Mouse (Mus musculus): Measurements from ENCODE around the gene Zfp512b. TPM values are rescaled to one million over a fixed set of nuclear protein-coding genes. Genes with fewer than 3 reads are reported as not detected.

Gene Zfp512b
- polyA plus RNA-seq, 1 experiment from 2014 or later, result 30.0 TPM

- DNase-seq (ENCODE audit: low spot score), result peak; percentile 70
- WGBS, result 76% methylated on average over 7 of the region's 7 CpGs
- H3K27ac ChIP-seq, result no peak overlapping the region
These were observed 4.9 kb upstream of the Zfp512b start for GRCm38 (mm10) chr2:181597378-181598061.

DNA sequence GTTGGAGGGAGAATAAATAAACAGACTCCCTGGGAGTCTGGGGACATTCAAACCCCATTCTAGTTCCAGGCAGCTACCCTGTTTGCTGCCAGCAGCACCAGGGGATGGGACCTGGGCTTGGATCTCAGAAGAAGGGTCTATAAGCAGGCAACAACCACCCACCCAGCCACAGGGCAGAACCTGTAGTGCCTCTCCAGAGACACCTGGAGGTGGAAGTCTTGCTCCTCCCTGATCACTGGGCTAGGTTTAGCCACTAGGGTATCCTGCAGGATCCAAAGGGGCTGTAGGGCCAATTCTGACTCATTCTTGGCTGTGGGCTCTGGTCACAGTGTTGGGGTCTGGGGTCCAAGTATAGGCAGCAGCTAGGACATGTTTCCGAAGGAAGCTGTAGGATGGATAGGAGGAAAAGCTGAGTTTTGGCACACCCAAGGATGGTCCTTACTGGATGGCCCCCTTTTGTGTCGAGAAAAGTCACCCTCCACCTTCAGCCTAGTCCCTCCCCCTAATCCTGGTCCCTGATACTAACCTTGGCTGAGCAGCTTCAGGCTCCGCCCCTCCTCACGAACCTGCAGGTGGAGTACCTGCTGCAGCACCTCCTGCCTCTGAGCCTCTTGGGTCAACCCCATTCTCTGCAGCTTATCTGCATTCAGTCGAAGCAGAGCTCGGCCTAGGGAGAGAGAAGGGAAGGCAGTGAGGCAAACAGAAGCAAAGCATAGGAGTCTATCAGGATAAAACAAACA is 3.8 kb upstream of the Zfp512b start:
- Histone ChIP-seq H3K9me3 (replicated peaks; ENCODE audit: low read length) (no peaks in the 10 kb centered on the region), H3K27me3 (ENCODE audit: insufficient read depth, low read length) (no peaks in the 10 kb centered on the region), H3K4me1 (replicated peaks; ENCODE audit: insufficient read depth, low read length) (peaks cover 10% of the 10 kb centered on the region; the same call in 1 of the 2 replicates), H3K36me3 (ENCODE audit: insufficient read depth, low read length) (no peaks in the 10 kb centered on the region), H3K27ac (no peak overlapping the region), H3K9ac (ENCODE audit: low read depth, low read length) (no peak overlapping the region), H3K4me2 (ENCODE audit: low read length) (no peak overlapping the region), H3K4me3 (replicated peaks; ENCODE audit: low read depth, low read length) (no peak overlapping the region)
- no peak for TF ChIP-seq CTCF (IDR thresholded peaks at IDR 0.05; ENCODE audit: low read depth)
- ATAC-seq (replicated peaks; ENCODE audit: low FRiP score, low read depth), result no peak
- DNase-seq (ENCODE audit: low spot score), result no peak
- 62% methylated on average over 6 of the region's 6 CpGs for WGBS

More at GRCm38 (mm10) chr2:181597378-181598061, 4.9 kb upstream of the Zfp512b start:
- H3K36me3 ChIP-seq (ENCODE audit: insufficient read depth, low read length), result no peaks in the 10 kb centered on the region
- no peak for ATAC-seq (replicated peaks; ENCODE audit: low FRiP score, low read depth)
- no peak overlapping the region for H3K4me3 ChIP-seq (replicated peaks; ENCODE audit: low read depth, low read length)
- H3K27me3 ChIP-seq (ENCODE audit: insufficient read depth, low read length), result no peaks in the 10 kb centered on the region
- TF ChIP-seq CTCF (IDR thresholded peaks at IDR 0.05; ENCODE audit: low read depth), result peak; percentile 36; the same call in 1 of the 2 replicates
- no peak overlapping the region for H3K4me2 ChIP-seq (ENCODE audit: low read length)
- H3K9me3 ChIP-seq (replicated peaks; ENCODE audit: low read length), result no peaks in the 10 kb centered on the region
- no peak overlapping the region for H3K9ac ChIP-seq (ENCODE audit: low read depth, low read length)
- peaks cover 13% of the 10 kb centered on the region for H3K4me1 ChIP-seq (replicated peaks; ENCODE audit: insufficient read depth, low read length)

- H3K27me3 ChIP-seq (ENCODE audit: insufficient read depth, low read length), result no peaks in the 10 kb centered on the region
- H3K4me3 ChIP-seq (replicated peaks; ENCODE audit: low read depth, low read length), result no peak overlapping the region
- 64% methylated on average over 4 of the region's 4 CpGs for WGBS
- no peak overlapping the region for H3K9ac ChIP-seq (ENCODE audit: low read depth, low read length)
- H3K36me3 ChIP-seq (ENCODE audit: insufficient read depth, low read length), result no peaks in the 10 kb centered on the region; the same call in 1 of the 2 replicates
- peaks cover 12% of the 10 kb centered on the region; the same call in 1 of the 2 replicates for H3K4me1 ChIP-seq (replicated peaks; ENCODE audit: insufficient read depth, low read length)
- peak; percentile 72 for TF ChIP-seq CTCF (IDR thresholded peaks at IDR 0.05; ENCODE audit: low read depth)
- no peak for ATAC-seq (replicated peaks; ENCODE audit: low FRiP score, low read depth)
- no peak overlapping the region for H3K4me2 ChIP-seq (ENCODE audit: low read length)
- peak; percentile 68 for DNase-seq (ENCODE audit: low spot score)
- no peak overlapping the region for H3K27ac ChIP-seq
- no peaks in the 10 kb centered on the region for H3K9me3 ChIP-seq (replicated peaks; ENCODE audit: low read length)
These were observed 2.5 kb upstream of the Zfp512b start for GRCm38 (mm10) chr2:181594946-181595696.

GRCm38 (mm10) chr2:181593937-181594336 is 1.3 kb upstream of the Zfp512b start:
- no peak overlapping the region for H3K4me3 ChIP-seq (replicated peaks; ENCODE audit: low read depth, low read length)
- H3K27ac ChIP-seq, result no peak overlapping the region
- TF ChIP-seq CTCF (IDR thresholded peaks at IDR 0.05; ENCODE audit: low read depth), result no peak
- no peak for ATAC-seq (replicated peaks; ENCODE audit: low FRiP score, low read depth)
- no peaks in the 10 kb centered on the region for H3K27me3 ChIP-seq (ENCODE audit: insufficient read depth, low read length)
- no peak overlapping the region for H3K4me2 ChIP-seq (ENCODE audit: low read length)
- peaks cover 12% of the 10 kb centered on the region for H3K36me3 ChIP-seq (ENCODE audit: insufficient read depth, low read length)
- no peak overlapping the region for H3K9ac ChIP-seq (ENCODE audit: low read depth, low read length)
- H3K4me1 ChIP-seq (replicated peaks; ENCODE audit: insufficient read depth, low read length), result peaks cover 12% of the 10 kb centered on the region; the same call in 1 of the 2 replicates
- H3K9me3 ChIP-seq (replicated peaks; ENCODE audit: low read length), result no peaks in the 10 kb centered on the region
- DNase-seq (ENCODE audit: low spot score), result no peak

- Histone ChIP-seq H3K4me1 (replicated peaks; ENCODE audit: insufficient read depth, low read length) (peaks cover 9% of the 10 kb centered on the region; the same call in 1 of the 2 replicates), H3K9ac (ENCODE audit: low read depth, low read length) (peak overlapping the region; percentile 95), H3K36me3 (ENCODE audit: insufficient read depth, low read length) (peaks cover 14% of the 10 kb centered on the region), H3K4me3 (replicated peaks; ENCODE audit: low read depth, low read length) (peak overlapping the region; percentile 91), H3K4me2 (ENCODE audit: low read length) (peak overlapping the region; percentile 92), H3K27ac (peak overlapping the region; percentile 90), H3K27me3 (ENCODE audit: insufficient read depth, low read length) (no peaks in the 10 kb centered on the region), H3K9me3 (replicated peaks; ENCODE audit: low read length) (no peaks in the 10 kb centered on the region)
- DNase-seq (ENCODE audit: low spot score) (peak; percentile 85), ATAC-seq (replicated peaks; ENCODE audit: low FRiP score, low read depth) (peak; percentile 23)
- 2% methylated on average over 6 of the region's 6 CpGs for WGBS
- TF ChIP-seq CTCF (IDR thresholded peaks at IDR 0.05; ENCODE audit: low read depth), result no peak
These were observed 429 bp upstream of the Zfp512b start for GRCm38 (mm10) chr2:181593042-181593421.

DNA sequence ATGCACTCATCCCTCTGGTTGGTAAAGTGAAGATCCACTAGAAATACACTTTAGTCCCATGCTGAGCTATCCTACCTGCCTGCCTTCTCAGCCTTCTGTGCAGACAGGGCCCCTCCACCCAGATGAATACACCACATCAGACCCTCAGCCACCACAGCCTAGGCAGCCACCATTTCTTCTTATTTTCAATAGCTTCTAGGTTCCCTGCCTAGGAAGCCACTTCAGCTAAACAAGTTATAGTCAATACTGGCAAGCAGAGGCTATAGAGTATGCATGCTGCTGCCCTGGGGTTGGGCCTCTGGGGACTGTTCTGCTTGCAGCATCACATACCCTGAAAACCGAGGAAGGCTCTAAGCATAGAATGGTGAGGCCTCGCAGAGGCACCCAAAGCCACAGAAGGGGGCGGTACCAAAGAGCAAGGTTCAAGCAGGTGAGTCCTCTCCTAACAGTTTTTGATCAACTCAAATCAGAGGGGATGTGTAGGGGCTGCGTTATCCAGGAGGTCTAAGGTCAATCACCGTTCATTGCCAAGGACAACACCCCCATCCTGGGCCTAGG is 996 bp downstream of the Zfp512b start, which contains the start of gene Prpf6:
TSS of gene Prpf6 (plus strand) at position 341 of the 558 bp plus-strand sequence.
- Histone ChIP-seq H3K27ac (peak within 1 kb of the TSS; percentile 90), H3K36me3 (ENCODE audit: insufficient read depth, low read length) (peaks cover 25% of the 10 kb centered on the region), H3K27me3 (ENCODE audit: insufficient read depth, low read length) (no peaks in the 10 kb centered on the region), H3K9me3 (replicated peaks; ENCODE audit: low read length) (no peaks in the 10 kb centered on the region), H3K4me2 (ENCODE audit: low read length) (peak within 1 kb of the TSS; percentile 92), H3K4me1 (replicated peaks; ENCODE audit: insufficient read depth, low read length) (peaks cover 9% of the 10 kb centered on the region; the same call in 1 of the 2 replicates), H3K4me3 (replicated peaks; ENCODE audit: low read depth, low read length) (peak within 1 kb of the TSS; percentile 91), H3K9ac (ENCODE audit: low read depth, low read length) (peak within 1 kb of the TSS; percentile 95)
- TF ChIP-seq CTCF (IDR thresholded peaks at IDR 0.05; ENCODE audit: low read depth), result no peak
- no peak for DNase-seq (ENCODE audit: low spot score)
- 4% methylated on average over 5 of the region's 5 CpGs for WGBS
- ATAC-seq (replicated peaks; ENCODE audit: low FRiP score, low read depth), result no peak

Measured in kidney, postnatal 0 days (tissue).